Mouse (Mus musculus): ENCODE measurements around the gene Cox15. TPM values are rescaled to one million over a fixed set of nuclear protein-coding genes. Genes with fewer than 3 reads are reported as not detected.

Cox15 gene
- total RNA-seq, 2 experiments from 2014 or later = 1.9 to 5.2 TPM

DNA sequence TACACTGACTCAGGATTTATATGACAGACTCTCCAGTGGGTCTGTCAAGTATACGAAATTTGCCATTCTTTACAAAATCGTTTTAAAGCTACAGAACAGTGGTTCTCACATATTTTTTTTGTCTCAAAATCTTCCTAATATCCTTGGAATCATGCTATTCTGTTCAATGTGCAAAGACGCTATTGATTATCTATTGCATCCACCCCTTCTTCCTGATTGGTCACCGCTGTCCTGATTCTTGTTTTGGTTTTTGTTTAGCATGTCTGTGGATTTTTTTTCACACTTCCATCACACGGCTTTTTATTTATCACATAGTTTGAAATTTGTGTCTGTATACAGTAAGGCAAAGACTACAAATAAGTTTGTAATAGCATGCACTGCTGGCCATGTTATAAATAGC lies 13.7 kb upstream of the Cox15 start:
- no peak for ATAC-seq (replicated peaks; ENCODE audit: low FRiP score, poor library complexity, severe bottlenecking)

DNA sequence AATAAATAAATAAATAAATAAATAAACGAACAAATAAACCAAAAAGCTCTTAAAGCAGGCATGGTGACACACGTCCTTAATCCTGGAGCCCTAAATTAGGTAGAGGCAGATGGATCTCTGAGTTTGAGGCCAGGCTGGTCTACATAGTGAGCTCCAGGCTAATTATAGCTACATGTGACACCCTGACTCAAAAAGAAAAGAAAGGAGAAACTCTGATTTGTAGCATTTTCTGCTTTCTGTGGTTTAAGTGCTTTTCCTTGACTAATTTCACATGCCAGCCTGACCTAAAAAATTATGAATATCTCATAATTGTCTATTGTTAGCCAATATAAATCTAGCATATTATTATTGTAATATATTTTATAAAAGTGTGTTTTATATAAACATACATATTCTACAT lies 9.6 kb upstream of the Cox15 start:
- ATAC-seq (replicated peaks; ENCODE audit: low FRiP score, poor library complexity, severe bottlenecking) = no peak

DNA sequence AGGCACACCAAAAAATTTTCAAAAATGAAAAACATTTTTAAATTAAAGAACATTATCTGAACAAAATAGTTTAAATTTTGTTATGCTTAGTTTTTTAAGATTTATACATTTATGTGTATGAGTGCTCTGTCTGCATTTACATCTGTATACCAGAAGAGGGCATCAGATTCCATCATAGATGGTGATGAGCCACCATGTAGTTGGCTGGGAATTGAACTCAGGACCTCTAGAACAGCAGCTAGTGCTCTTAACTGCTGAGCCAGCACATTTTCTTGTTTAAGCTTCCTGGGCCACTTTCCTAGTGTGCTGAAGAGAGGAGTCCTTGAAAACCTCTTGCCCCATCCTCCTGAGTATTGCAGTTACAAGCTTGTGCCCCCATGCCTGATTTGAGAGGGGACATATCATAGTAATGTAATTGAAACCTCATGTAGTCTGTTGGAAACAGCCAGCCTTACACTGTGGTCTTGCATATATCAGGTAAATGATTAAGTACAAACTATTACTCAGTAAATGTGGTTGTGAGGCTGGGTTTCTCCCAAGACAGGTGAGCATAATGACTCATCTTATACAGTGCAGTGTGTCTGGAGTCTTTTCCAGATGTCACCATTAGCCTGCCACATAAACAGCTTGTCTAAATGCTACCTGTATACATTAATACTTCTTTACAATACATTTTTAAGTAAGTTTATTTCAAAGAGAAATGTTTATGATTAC lies 8.9 kb upstream of the Cox15 start:
- ATAC-seq (replicated peaks; ENCODE audit: low FRiP score, poor library complexity, severe bottlenecking) = no peak

DNA sequence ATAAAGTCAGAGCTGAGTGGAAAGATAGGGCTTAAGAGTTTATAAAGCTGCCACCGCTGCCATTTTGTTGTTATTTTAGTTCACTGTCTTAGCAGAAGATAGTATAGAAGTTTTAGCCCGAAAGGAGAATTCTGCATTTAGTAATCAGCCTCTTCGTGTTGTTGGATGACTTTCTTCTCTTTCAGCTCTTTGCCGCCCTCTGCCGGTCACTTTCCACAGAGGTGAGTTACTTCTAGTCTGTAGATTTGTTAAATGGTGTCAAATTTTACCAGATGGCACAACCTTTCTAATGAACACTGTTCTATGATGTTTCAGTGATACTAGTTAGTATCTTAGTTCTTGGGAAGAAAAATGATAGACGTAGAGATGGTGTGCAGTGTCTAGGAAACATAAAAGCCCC lies 7.7 kb upstream of the Cox15 start:
- ATAC-seq (replicated peaks; ENCODE audit: low FRiP score, poor library complexity, severe bottlenecking) = peak; percentile 93

DNA sequence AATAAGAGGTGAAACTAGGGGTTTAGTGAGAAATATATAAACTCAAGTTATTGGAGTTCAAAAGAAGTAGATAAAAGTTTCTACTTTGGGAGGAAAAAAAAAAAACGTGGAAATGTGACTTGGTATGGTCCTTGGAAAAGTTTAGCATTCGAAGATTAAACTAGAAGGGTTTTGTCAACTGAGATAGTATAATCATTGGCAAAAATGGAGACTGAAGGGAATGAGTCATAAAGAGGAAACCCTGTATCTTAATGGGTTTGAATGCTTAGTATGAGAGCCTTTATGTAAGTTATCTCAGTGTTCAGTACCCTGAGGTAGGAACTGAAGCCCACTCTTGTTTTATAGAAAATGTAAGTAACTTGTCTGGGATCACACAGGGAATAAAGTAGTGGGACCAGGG lies 2.1 kb upstream of the Cox15 start:
- ATAC-seq (replicated peaks; ENCODE audit: low FRiP score, poor library complexity, severe bottlenecking) = no peak

DNA sequence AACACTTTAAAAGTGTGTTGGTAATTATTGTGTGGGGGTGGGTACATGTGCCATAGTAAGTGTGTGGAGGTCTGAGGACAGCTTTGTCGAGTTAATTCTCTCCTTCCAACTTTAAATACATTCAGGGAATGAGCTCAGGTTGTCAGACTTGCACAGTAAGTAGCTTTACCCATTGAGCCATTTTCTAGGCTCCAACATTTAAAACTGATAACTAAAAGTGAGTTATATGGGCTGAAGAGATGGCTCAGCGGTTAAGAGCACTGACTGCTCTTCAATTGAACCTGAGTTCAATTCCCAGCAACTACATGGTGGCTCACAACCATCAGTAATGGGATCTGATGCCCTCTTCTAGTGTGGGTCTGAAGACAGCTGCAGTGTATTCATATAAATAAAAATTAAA lies 1.4 kb upstream of the Cox15 start:
- no peak for ATAC-seq (replicated peaks; ENCODE audit: low FRiP score, poor library complexity, severe bottlenecking)

DNA sequence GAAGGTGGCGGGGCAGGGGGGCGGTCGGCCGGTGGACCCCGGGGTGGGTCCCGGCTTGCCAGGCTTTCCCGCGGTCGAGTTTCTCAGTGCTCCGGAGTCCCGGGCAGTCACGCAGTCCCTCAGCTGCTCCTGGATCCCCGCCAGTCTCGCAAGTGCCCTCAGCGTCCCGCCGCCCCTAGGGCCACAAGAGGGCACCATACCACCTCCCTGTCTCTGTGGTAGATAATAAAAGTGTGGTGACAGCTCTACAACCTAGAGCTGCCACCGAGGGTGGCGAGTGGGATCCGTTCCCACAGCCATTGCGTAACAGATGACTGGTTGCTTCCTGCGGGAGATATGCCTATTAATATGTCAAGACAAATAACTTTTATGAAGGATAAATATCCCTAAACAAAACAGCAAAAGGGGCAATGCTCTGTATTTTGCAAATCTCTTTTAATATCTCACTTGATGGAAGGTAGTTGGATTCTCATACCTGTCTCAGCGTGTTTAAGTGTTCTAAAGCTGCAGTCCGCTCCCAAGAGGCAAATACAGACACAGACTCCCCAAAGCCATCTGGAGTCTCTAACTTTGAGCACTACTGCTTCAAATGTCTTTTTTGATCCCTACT lies 531 bp upstream of the Cox15 start:
- peak; percentile 94 for ATAC-seq (replicated peaks; ENCODE audit: low FRiP score, poor library complexity, severe bottlenecking)

DNA sequence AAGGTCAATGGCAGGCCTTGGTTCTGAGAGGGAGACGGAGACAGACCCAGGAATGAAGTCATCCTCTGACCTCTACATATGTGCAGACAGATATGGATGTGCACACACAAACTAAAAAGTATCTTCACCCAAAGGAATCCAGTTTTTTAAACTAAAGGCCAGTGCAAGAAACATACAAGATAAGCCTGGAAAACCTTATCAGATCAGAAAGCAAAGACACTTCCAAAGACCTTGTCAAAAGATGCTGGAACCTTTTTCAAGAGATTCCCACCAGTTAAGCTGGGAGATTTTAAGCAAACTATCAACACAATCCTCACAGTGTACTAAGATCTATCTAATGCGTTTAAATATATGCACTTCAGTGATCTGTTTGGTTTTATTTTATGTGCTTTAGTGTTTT lies 2.8 kb downstream of the Cox15 start:
- no peak for ATAC-seq (replicated peaks; ENCODE audit: low FRiP score, poor library complexity, severe bottlenecking)

DNA sequence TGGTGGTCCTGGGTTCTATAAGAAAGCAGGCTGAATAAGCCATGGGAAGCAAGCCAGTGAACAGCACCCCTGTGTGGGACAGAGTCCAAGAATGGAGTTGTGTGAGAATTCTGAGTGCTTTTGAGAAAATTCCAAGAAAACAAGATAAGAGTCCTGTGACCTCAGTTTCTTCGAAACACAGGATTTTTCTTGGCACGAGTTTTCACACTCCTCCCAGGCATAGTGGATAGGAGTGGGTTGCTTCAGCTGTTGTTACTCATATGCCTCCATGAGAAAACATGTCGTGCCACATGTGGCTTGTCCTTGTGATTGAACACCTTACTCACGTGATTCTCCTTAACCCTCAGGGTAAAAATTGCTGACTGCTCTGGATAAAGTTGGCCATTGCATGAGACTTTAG lies 4.9 kb downstream of the Cox15 start:
- no peak for ATAC-seq (replicated peaks; ENCODE audit: low FRiP score, poor library complexity, severe bottlenecking)

DNA sequence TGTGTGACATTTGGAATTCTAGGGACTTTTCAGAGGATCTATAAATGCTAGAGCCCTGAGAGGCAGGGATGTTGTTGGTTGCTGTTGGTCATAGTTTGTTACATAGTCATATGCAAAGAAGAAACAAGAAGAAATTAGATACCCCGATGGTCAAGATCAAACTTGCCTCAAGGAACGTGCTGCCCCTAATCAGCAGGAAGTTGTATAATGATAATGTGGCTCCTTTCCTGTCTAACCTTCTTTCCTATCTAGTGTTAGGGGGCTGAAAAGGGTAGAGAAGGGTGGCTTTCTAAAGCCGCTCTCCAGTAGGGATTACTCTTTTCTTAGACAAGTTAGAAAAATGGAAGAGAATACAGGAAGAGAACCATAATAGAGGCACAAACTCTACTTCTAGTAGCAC lies 7.1 kb downstream of the Cox15 start:
- no peak for ATAC-seq (replicated peaks; ENCODE audit: low FRiP score, poor library complexity, severe bottlenecking)

DNA sequence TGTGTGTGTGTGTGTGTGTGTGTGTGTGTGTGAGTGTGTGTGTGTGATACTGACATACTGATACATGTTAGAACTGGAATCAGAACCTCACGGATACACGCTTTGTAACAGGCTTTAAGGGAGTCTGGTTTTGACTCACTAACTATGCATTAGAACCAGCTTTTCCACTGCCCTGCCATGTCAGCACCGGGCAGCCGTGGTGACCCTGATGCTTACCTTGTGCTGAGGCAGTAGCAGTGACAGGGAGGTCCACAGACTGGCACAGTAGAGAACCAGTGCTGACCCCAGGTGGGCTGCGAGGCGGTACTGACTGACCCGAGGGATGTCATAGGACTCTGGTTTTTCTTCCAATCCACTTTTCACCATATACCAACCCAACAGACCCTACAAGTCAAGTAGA lies 9.4 kb downstream of the Cox15 start:
- ATAC-seq (replicated peaks; ENCODE audit: low FRiP score, poor library complexity, severe bottlenecking) = no peak

DNA sequence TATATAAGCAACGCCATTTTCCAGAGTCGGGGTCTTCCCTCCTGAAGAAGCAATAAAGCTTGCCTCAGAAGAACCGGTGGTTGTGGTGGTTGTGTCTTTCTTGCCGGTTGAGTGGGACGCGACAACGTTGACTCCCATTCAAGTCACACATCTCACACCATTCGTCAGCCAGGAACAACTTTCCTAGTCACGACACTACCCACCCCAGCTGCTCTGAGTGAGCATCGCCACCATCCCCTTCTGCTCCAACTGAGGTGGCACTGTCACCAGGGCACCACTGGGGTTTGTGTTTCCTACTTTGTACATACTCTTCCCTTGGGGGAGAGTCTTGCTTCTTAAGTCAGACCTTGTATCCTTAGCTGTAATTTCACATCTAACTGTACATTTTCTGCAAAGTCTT lies 14.4 kb downstream of the Cox15 start:
- ATAC-seq (replicated peaks; ENCODE audit: low FRiP score, poor library complexity, severe bottlenecking) = no peak

DNA sequence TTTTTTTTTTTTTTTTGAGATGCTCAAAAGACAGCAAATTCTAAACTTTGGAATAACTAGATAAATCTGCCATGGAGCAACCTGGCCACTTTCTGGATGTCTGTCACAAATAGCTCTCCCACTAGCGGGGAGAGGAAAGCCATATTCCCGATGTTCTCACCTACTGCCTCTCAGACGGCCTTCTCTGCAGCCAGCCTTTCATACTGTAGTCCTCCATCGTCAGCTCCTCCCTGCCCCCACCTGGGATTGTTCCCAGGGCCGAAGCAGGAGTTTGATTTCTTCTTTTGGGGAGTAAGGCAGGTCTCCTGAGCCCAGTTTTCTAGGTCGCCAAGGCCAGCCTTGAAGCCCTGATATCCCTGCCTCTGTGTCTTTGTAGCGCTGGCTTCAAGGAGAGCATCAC lies 21.6 kb downstream of the Cox15 start:
- no peak for ATAC-seq (replicated peaks; ENCODE audit: low FRiP score, poor library complexity, severe bottlenecking)

DNA sequence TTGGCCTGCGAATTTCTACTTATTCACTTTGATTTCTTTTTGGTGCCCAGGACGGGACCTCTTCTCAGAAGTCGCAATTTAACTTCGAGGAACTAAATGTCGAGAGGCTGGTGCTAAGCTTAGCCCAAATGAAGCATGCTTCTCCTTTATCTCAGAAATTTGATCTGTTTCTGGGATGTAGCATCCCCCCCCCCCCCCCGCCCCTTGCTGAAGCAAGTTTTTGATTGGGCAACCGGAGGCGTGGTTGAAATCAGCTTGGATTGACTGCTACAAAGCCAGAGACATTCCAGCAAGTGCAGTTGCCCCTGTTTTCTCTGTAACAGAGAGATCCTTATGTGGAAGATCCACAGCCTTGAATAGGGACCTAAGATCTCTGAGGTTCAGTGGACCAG lies 22.8 kb downstream of the Cox15 start:
- ATAC-seq (replicated peaks; ENCODE audit: low FRiP score, poor library complexity, severe bottlenecking) = no peak

DNA sequence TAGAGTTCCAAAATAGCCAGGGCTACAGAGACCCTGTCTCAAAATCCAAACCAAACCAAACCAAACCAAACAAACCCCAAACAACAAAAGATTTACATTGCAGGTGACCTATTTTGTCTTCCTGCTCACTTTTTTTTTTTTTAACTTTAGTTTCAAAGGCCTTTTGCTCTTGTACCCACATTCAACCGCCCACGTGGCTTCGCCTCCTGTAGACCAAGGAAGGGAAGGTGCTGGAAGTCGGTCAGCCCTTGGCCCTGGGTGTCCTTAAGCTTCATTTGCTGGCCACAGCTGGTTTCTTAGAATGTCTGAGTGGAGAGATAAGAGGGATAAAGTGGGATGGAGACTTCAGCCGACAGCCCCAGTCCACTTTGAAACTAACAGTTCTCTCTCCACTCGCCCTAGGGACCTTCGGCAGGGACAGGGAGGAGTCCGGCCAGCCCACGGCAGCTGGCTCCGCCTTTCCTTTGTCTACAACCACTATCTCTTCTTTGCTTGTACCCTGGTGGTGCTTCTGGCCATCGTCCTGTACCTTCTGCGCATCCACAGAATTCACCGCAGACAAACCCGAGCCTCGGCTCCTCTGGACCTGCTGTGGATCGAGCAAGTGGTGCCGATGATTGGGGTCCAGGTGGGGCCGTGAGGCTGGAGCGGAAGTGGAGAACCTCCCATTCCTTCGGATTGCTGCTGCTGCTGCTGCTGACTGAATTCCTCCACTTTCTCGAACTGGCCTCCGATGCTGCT lies 23.3 kb downstream of the Cox15 start:
- ATAC-seq (replicated peaks; ENCODE audit: low FRiP score, poor library complexity, severe bottlenecking) = no peak

DNA sequence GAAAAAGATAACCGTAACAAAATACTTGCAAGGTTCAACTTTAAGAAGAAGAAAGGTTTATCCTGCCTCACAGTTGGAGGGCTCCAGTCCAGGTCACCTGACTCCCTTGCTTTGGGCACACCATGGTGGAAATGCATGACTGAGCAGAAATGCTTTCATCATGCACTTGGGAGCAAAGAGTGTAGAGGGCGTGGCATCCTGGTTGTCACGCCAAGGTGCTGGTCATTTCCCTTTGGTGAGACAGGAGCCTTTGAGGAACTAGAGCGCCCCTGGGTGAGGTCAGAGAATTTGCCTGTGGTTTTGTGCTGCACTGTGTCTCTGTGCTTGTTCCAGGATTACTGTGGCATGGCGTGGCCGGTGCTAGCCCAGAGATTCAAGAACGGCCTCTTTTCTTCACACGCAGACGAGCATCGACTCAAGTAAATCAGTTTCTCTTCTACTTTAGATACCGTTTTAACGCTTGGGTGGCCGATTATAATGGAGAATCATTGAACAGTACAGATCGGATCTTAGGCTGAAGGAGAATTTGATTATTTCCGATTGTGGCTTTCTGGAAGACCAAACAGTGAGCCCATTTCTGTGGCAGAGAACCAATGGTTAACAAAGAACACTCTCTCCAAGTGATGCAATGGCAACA lies 26.2 kb downstream of the Cox15 start:
- ATAC-seq (replicated peaks; ENCODE audit: low FRiP score, poor library complexity, severe bottlenecking) = no peak

DNA sequence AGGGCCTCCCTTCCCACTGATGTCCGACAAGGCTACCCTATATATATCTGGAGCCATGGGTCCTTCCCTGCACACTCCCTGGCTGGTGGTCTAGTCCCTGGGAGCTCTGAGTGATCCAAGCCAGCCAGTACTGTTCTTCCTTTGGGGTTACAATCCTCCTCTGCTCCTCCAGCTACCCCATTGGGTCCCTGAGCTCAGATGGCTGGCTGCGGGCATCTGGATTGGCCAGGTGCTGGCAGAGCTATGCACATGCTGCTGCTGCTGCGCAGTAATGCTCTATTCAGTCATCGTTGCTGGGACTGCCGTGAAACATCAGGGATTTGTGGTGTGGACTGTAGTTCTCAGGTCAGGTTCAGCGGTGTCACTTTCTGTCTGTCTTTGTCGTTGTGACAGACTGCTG lies 28.0 kb downstream of the Cox15 start:
- ATAC-seq (replicated peaks; ENCODE audit: low FRiP score, poor library complexity, severe bottlenecking) = no peak

DNA sequence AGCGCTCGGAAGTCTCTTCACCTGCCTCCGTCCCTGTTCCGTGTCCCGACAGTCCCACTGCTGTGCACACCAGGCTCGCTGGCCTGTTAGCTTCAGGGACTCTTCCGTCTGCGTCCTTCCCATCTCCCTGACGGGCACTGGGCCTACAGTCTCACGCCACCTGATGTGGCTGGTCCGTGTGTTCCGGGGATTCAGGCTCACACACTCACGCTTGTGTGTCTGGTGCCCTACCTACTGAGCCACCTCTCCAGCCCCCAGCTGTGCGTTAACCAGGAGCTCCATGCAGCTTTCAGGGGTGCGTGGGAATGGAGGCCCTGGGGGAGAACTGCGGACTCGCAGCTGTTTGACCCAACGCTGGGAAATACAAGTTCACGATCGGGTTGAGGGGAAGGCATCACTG lies 28.6 kb downstream of the Cox15 start:
- ATAC-seq (replicated peaks; ENCODE audit: low FRiP score, poor library complexity, severe bottlenecking) = no peak

DNA sequence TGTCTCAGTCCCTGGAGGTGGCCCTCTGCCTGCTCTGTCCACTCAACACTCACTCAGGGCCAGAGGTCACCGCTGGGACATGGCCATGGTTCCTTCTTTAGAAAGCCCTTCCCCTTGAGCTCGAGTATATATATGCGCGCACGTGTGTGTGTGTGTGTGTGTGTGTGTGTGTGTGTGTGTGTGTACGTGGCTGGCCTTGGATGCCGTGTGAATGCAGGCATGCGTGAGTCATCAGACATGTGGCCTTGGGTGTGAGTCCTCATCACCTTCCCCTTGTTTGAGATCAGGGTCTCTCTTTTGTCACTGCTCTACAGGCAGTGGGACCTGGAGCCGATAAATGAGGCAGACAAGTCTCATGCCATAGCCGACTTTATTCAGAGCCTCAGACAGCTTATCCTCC lies 29.3 kb downstream of the Cox15 start:
- no peak for ATAC-seq (replicated peaks; ENCODE audit: low FRiP score, poor library complexity, severe bottlenecking)

DNA sequence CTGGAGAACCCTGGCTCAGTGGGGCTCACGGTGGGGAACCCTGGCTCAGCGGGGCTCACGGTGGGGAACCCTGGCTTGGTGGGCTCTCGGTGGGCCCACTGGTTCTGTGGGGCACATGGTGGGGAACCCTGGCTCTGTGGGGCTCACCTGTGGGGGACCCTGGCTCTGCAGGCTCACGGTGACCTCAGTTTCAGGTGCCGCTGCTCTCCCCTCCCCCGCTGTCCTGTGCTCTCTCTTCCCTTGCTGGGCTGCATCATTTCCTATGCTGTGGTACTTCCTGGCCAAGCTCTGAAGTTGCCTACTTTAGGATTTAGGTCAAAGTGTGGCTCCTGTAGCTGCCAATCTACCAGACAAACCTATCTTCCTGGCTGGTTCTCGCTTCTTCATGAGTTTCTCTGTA lies 29.9 kb downstream of the Cox15 start:
- ATAC-seq (replicated peaks; ENCODE audit: low FRiP score, poor library complexity, severe bottlenecking) = no peak

DNA sequence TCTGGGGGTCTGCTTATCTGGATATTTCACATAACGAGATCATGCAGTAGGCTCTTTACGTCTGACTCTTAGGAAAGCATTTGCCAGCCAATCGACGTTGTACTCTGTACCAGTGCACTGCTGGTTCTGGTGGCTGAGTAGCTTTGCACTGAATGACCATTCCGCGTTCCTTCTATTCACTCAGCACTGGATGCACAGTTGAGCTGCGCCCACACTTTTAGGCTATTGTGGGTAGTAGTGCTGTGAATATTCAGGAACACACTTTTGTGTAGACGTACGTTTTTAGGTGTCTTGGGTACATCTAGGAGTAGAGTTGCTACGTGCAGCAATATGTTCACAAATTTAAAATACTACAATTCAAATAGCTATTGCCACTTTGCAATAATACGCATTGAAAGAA lies 32.7 kb downstream of the Cox15 start:
- ATAC-seq (replicated peaks; ENCODE audit: low FRiP score, poor library complexity, severe bottlenecking) = no peak

Data from erythroblast, adult 5-6 weeks (primary cell).